Mouse (Mus musculus): Measurements from ENCODE around the gene Fam71a.

DNA sequence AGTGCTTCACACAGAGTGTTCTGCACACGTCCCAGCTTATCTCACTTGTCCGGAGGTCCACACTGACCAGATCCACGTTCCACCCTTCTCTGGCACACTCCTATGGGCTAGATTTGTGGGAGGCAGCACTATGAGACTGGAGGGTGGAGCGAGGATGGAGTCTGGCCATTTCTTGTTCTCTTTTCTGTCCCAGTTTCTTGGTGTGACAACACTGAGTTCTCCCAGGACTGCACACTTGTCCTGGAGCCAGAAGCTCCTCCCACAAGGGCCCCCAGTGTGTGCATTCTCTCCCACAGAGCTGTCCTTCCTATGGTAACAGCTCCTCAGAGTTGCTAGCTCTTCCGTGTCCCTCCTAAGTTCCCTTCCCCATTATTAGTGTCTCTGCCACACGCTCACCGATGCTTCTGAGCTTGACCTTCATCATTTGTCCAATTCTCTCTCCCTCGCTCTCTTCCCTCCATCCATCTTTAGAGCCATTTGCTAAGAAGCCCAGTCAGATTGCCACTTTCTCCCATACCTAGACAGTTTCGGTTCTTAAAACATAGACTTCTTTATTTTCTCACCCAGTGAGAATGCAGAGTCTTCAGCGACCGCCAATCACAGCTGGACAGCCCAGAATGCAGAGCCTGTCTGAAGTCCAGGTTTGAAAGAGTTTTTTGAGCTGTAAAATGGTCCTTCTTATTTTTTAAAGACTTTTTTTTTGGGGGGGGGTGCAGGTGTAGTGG lies 48.9 kb downstream of the Fam71a start:
- TF ChIP-seq JUND (conservative IDR thresholded peaks at IDR 0.05; ENCODE audit: low read depth, low read length) (no peak), CTCF (conservative IDR thresholded peaks at IDR 0.05 in 1 of 2, IDR thresholded peaks at IDR 0.05 in 1 of 2; ENCODE audit: low read depth in 2 of 2, low read length in 2 of 2) (no peak), ZMIZ1 (IDR thresholded peaks at IDR 0.05; ENCODE audit: low read depth, low read length) (no peak), ETS1 (conservative IDR thresholded peaks at IDR 0.05; ENCODE audit: low read depth, low read length) (no peak), ZKSCAN1 (IDR thresholded peaks at IDR 0.05; ENCODE audit: borderline replicate concordance, low read depth, low read length) (no peak), USF1 (IDR thresholded peaks at IDR 0.05; ENCODE audit: low read depth, low read length) (no peak), POLR2A (IDR thresholded peaks at IDR 0.05; ENCODE audit: low read depth, low read length) (no peak), MYC (IDR thresholded peaks at IDR 0.05; ENCODE audit: low read depth, low read length) (no peak), MEF2A (IDR thresholded peaks at IDR 0.05; ENCODE audit: borderline replicate concordance, low read depth, low read length) (no peak)

Data from CH12.LX (cell line).